Mouse (Mus musculus): ENCODE measurements around the gene Igfbp1. TPM values are rescaled to one million over a fixed set of nuclear protein-coding genes. Genes with fewer than 3 reads are reported as not detected.

Gene Igfbp1
- polyA plus RNA-seq, 1 experiment from 2014 or later: 339 TPM

GRCm38 (mm10) chr11:7160637-7161101, 36.9 kb upstream of the Igfbp1 start:
- no peaks in the 10 kb centered on the region for H3K36me3 ChIP-seq (ENCODE audit: control insufficient read depth, insufficient read depth)
- H3K9me3 ChIP-seq (replicated peaks; ENCODE audit: control insufficient read depth, low read length): no peaks in the 10 kb centered on the region
- peak; percentile 70 for ATAC-seq (ENCODE audit: low read depth)
- WGBS (ENCODE audit: insufficient replicate concordance): 39% methylated on average over 4 of the region's 4 CpGs
- H3K27me3 ChIP-seq (ENCODE audit: control insufficient read depth, insufficient read depth, low read depth, low read length): no peaks in the 10 kb centered on the region
- no peak overlapping the region for H3K4me3 ChIP-seq (ENCODE audit: low read depth, low read length)
- H3K27ac ChIP-seq (ENCODE audit: low read length): peak overlapping the region; percentile 56
- no peak overlapping the region for H3K9ac ChIP-seq (ENCODE audit: low read depth, low read length)
- H3K4me2 ChIP-seq (ENCODE audit: low read depth, low read length): no peak overlapping the region
- peaks cover 9% of the 10 kb centered on the region for H3K4me1 ChIP-seq (ENCODE audit: control insufficient read depth, low read depth, low read length)

GRCm38 (mm10) chr11:7161502-7162174, 35.9 kb upstream of the Igfbp1 start:
- Histone ChIP-seq H3K4me2 (ENCODE audit: low read depth, low read length) (no peak overlapping the region), H3K27me3 (ENCODE audit: control insufficient read depth, insufficient read depth, low read depth, low read length) (no peaks in the 10 kb centered on the region), H3K9ac (ENCODE audit: low read depth, low read length) (no peak overlapping the region), H3K36me3 (ENCODE audit: control insufficient read depth, insufficient read depth) (no peaks in the 10 kb centered on the region), H3K9me3 (replicated peaks; ENCODE audit: control insufficient read depth, low read length) (no peaks in the 10 kb centered on the region), H3K4me3 (ENCODE audit: low read depth, low read length) (no peak overlapping the region), H3K4me1 (ENCODE audit: control insufficient read depth, low read depth, low read length) (peaks cover 9% of the 10 kb centered on the region), H3K27ac (ENCODE audit: low read length) (no peak overlapping the region)
- no peak for ATAC-seq (ENCODE audit: low read depth)
- 58% methylated on average over 8 of the region's 8 CpGs for WGBS (ENCODE audit: insufficient replicate concordance)

GRCm38 (mm10) chr11:7164416-7164815, 33.2 kb upstream of the Igfbp1 start:
- Histone ChIP-seq H3K9me3 (replicated peaks; ENCODE audit: control insufficient read depth, low read length) (no peaks in the 10 kb centered on the region), H3K4me3 (ENCODE audit: low read depth, low read length) (no peak overlapping the region), H3K27ac (ENCODE audit: low read length) (no peak overlapping the region), H3K36me3 (ENCODE audit: control insufficient read depth, insufficient read depth) (no peaks in the 10 kb centered on the region), H3K4me1 (ENCODE audit: control insufficient read depth, low read depth, low read length) (peaks cover 9% of the 10 kb centered on the region), H3K9ac (ENCODE audit: low read depth, low read length) (no peak overlapping the region), H3K27me3 (ENCODE audit: control insufficient read depth, insufficient read depth, low read depth, low read length) (no peaks in the 10 kb centered on the region), H3K4me2 (ENCODE audit: low read depth, low read length) (no peak overlapping the region)
- WGBS (ENCODE audit: insufficient replicate concordance): 51% methylated on average over 4 of the region's 4 CpGs
- ATAC-seq (ENCODE audit: low read depth): no peak

GRCm38 (mm10) chr11:7169645-7170044, 27.9 kb upstream of the Igfbp1 start:
- Histone ChIP-seq H3K27me3 (ENCODE audit: control insufficient read depth, insufficient read depth, low read depth, low read length) (no peaks in the 10 kb centered on the region), H3K9ac (ENCODE audit: low read depth, low read length) (no peak overlapping the region), H3K4me3 (ENCODE audit: low read depth, low read length) (no peak overlapping the region), H3K4me2 (ENCODE audit: low read depth, low read length) (no peak overlapping the region), H3K4me1 (ENCODE audit: control insufficient read depth, low read depth, low read length) (no peaks in the 10 kb centered on the region), H3K36me3 (ENCODE audit: control insufficient read depth, insufficient read depth) (no peaks in the 10 kb centered on the region), H3K27ac (ENCODE audit: low read length) (no peak overlapping the region), H3K9me3 (replicated peaks; ENCODE audit: control insufficient read depth, low read length) (no peaks in the 10 kb centered on the region)
- ATAC-seq (ENCODE audit: low read depth): no peak
- 43% methylated on average over 1 of the region's 1 CpGs for whole genome bisulfite sequencing (ENCODE audit: insufficient replicate concordance)

GRCm38 (mm10) chr11:7173664-7174063, 23.9 kb upstream of the Igfbp1 start:
- Histone ChIP-seq H3K4me1 (ENCODE audit: control insufficient read depth, low read depth, low read length) (no peaks in the 10 kb centered on the region), H3K27me3 (ENCODE audit: control insufficient read depth, insufficient read depth, low read depth, low read length) (no peaks in the 10 kb centered on the region), H3K9me3 (replicated peaks; ENCODE audit: control insufficient read depth, low read length) (no peaks in the 10 kb centered on the region), H3K4me3 (ENCODE audit: low read depth, low read length) (no peak overlapping the region), H3K36me3 (ENCODE audit: control insufficient read depth, insufficient read depth) (no peaks in the 10 kb centered on the region), H3K4me2 (ENCODE audit: low read depth, low read length) (no peak overlapping the region), H3K9ac (ENCODE audit: low read depth, low read length) (no peak overlapping the region), H3K27ac (ENCODE audit: low read length) (no peak overlapping the region)
- 46% methylated on average over 6 of the region's 6 CpGs for WGBS (ENCODE audit: insufficient replicate concordance)
- ATAC-seq (ENCODE audit: low read depth): no peak

- H3K9ac ChIP-seq (ENCODE audit: low read depth, low read length): no peak overlapping the region
- 0 out of 2 replicates have a peak, but pooled peaks have one; percentile 24 for ATAC-seq (ENCODE audit: low read depth)
- WGBS (ENCODE audit: insufficient replicate concordance): 52% methylated on average over 4 of the region's 4 CpGs
- no peak overlapping the region for H3K4me3 ChIP-seq (ENCODE audit: low read depth, low read length)
- no peaks in the 10 kb centered on the region for H3K36me3 ChIP-seq (ENCODE audit: control insufficient read depth, insufficient read depth)
- no peaks in the 10 kb centered on the region for H3K4me1 ChIP-seq (ENCODE audit: control insufficient read depth, low read depth, low read length)
- H3K27me3 ChIP-seq (ENCODE audit: control insufficient read depth, insufficient read depth, low read depth, low read length): no peaks in the 10 kb centered on the region
- no peak overlapping the region for H3K4me2 ChIP-seq (ENCODE audit: low read depth, low read length)
- no peak overlapping the region for H3K27ac ChIP-seq (ENCODE audit: low read length)
- no peaks in the 10 kb centered on the region for H3K9me3 ChIP-seq (replicated peaks; ENCODE audit: control insufficient read depth, low read length)
Measured at GRCm38 (mm10) chr11:7178724-7179123, 18.9 kb upstream of the Igfbp1 start.

- ATAC-seq (ENCODE audit: low read depth): no peak
- Histone ChIP-seq H3K9ac (ENCODE audit: low read depth, low read length) (no peak overlapping the region), H3K4me2 (ENCODE audit: low read depth, low read length) (no peak overlapping the region), H3K4me1 (ENCODE audit: control insufficient read depth, low read depth, low read length) (no peaks in the 10 kb centered on the region), H3K4me3 (ENCODE audit: low read depth, low read length) (no peak overlapping the region), H3K9me3 (replicated peaks; ENCODE audit: control insufficient read depth, low read length) (no peaks in the 10 kb centered on the region), H3K36me3 (ENCODE audit: control insufficient read depth, insufficient read depth) (no peaks in the 10 kb centered on the region), H3K27ac (ENCODE audit: low read length) (no peak overlapping the region), H3K27me3 (ENCODE audit: control insufficient read depth, insufficient read depth, low read depth, low read length) (no peaks in the 10 kb centered on the region)
- 39% methylated on average over 2 of the region's 2 CpGs for WGBS (ENCODE audit: insufficient replicate concordance)
Measured at GRCm38 (mm10) chr11:7179276-7179675, 18.3 kb upstream of the Igfbp1 start.

GRCm38 (mm10) chr11:7182409-7183042, 15.1 kb upstream of the Igfbp1 start:
- Histone ChIP-seq H3K36me3 (ENCODE audit: control insufficient read depth, insufficient read depth) (no peaks in the 10 kb centered on the region), H3K9me3 (replicated peaks; ENCODE audit: control insufficient read depth, low read length) (no peaks in the 10 kb centered on the region), H3K4me2 (ENCODE audit: low read depth, low read length) (no peak overlapping the region), H3K27ac (ENCODE audit: low read length) (no peak overlapping the region), H3K4me1 (ENCODE audit: control insufficient read depth, low read depth, low read length) (no peaks in the 10 kb centered on the region), H3K27me3 (ENCODE audit: control insufficient read depth, insufficient read depth, low read depth, low read length) (no peaks in the 10 kb centered on the region), H3K4me3 (ENCODE audit: low read depth, low read length) (no peak overlapping the region), H3K9ac (ENCODE audit: low read depth, low read length) (no peak overlapping the region)
- WGBS (ENCODE audit: insufficient replicate concordance): 54% methylated on average over 8 of the region's 8 CpGs
- ATAC-seq (ENCODE audit: low read depth): no peak

GRCm38 (mm10) chr11:7184420-7184819, 13.2 kb upstream of the Igfbp1 start:
- 32% methylated on average over 1 of the region's 1 CpGs for WGBS (ENCODE audit: insufficient replicate concordance)
- Histone ChIP-seq H3K4me2 (ENCODE audit: low read depth, low read length) (no peak overlapping the region), H3K36me3 (ENCODE audit: control insufficient read depth, insufficient read depth) (no peaks in the 10 kb centered on the region), H3K4me1 (ENCODE audit: control insufficient read depth, low read depth, low read length) (no peaks in the 10 kb centered on the region), H3K27ac (ENCODE audit: low read length) (no peak overlapping the region), H3K9ac (ENCODE audit: low read depth, low read length) (no peak overlapping the region), H3K9me3 (replicated peaks; ENCODE audit: control insufficient read depth, low read length) (no peaks in the 10 kb centered on the region), H3K4me3 (ENCODE audit: low read depth, low read length) (no peak overlapping the region), H3K27me3 (ENCODE audit: control insufficient read depth, insufficient read depth, low read depth, low read length) (no peaks in the 10 kb centered on the region)
- no peak for ATAC-seq (ENCODE audit: low read depth)

Data from liver, embryonic 16.5 days (tissue).